Mouse (Mus musculus) stomach, embryonic 15.5 days (tissue): ENCODE results near the gene Cbs. TPM values are rescaled to one million over a fixed set of nuclear protein-coding genes. Genes with fewer than 3 reads are reported as not detected.

ENCODE experiments used
- ATAC-seq: fragments of 200-750 bp; cut with Nextera tagmentation; 2 replicates; pipeline ENCODE4 v1.8.0; 2017; ENCODE audit warnings: low read depth, moderate number of reproducible peaks, moderate TSS enrichment; ENCODE audit not compliant: insufficient read depth, low FRiP score
- H3K27ac ChIP-seq: fragments of 300-500 bp; sonication (generic); 2 replicates; pipeline ENCODE4 v1.5.1; 2015; ENCODE audit warnings: mild to moderate bottlenecking, inconsistent platforms
- H3K27me3 ChIP-seq: fragments of 300-500 bp; sonication (generic); replicated peaks from 2 replicates; pipeline ENCODE4 v1.6.1; 2015; ENCODE audit warnings: inconsistent platforms
- H3K36me3 ChIP-seq: fragments of 300-500 bp; sonication (generic); 2 replicates; pipeline ENCODE4 v1.6.1; 2015; ENCODE audit warnings: inconsistent platforms
- H3K4me1 ChIP-seq: fragments of 300-500 bp; sonication (generic); 2 replicates; pipeline ENCODE4 v1.6.1; 2015; ENCODE audit warnings: inconsistent platforms
- H3K4me2 ChIP-seq: fragments of 300-500 bp; sonication (generic); 2 replicates; pipeline ENCODE4 v1.6.1; 2015; ENCODE audit warnings: mild to moderate bottlenecking, inconsistent platforms
- H3K4me3 ChIP-seq: fragments of 300-500 bp; sonication (generic); replicated peaks from 2 replicates; pipeline ENCODE4 v1.5.1; 2015; ENCODE audit warnings: inconsistent platforms
- H3K9ac ChIP-seq: fragments of 300-500 bp; sonication (generic); 2 replicates; pipeline ENCODE4 v1.6.1; 2015; ENCODE audit warnings: inconsistent platforms
- H3K9me3 ChIP-seq: fragments of 300-500 bp; sonication (generic); 2 replicates; pipeline ENCODE4 v1.6.1; 2016; ENCODE audit warnings: inconsistent platforms
- WGBS: fragments of 180-500 bp; shearing (Covaris S2); methylation state at CpG from one replicate; pipeline ENCODE4 v1.1.7; 2015; 5-methylcytosine and 5-hydroxymethylcytosine counted together
- polyA plus RNA-seq: library from polyadenylated mRNA; unstranded; fragments of >200 nt; fragmentation: Nextera tagmentation; extraction: Ambion mirVana; gene quantifications from 2 replicates; pipeline ENCODE4 v1.2.1, GENCODE M21; 2015

The Cbs gene
- 24.5 and 38.2 TPM in 2 replicates for polyA plus RNA-seq

DNA sequence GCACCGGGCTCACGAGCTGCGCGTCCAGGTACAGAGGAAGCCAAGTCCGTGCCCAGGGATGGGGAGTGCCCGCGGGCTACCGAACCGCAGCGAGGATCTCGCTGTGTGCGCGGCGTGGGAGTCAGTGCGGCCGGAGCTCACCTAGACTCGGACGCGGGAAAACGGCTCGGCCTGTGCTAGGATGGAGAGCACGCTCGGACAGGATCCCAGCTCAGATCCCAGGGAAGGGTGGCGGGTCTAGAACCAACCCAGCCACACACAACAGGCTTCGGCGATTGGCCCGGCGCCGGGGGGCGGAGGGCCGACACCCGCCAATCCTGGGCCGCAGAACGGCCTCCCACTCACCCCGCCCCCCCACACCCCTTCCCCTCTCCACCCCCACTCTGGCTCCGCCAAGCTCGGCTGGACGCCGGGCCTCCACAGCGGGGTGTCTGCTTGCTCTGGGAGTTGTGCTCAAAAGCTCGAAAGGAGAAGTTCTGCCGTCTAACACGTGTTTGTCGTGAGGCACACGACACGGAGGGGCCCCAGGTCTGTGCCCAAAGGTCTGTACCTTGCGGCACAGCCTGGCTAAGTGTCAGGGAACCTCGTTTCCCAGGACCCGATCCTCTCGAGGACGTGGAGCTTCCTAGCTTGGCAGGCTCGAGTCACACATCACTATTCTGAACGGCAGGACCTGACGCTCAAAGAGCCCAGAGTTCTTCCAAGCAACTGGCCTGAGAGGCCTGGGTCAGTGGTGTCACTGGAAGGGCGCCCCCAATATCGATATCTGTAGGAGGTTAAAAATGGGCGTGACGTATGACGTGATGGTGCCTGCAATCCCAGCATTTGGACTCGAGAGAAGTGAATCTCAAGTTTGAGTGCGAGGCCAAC, at the start of gene Cbs:
TSS of gene Cbs (minus strand) at position 297 of the 870 bp plus-strand sequence.
- Histone ChIP-seq H3K9me3 (no peaks in the 10 kb centered on the region), H3K36me3 (no peaks in the 10 kb centered on the region), H3K4me3 (peak within 1 kb of the TSS; percentile 54), H3K4me1 (peaks cover 16% of the 10 kb centered on the region), H3K27ac (0 out of 2 replicates have a peak within 1 kb of the TSS, but pooled peaks have one; percentile 16), H3K4me2 (peak within 1 kb of the TSS; percentile 100), H3K9ac (peak within 1 kb of the TSS; percentile 41; the same call in 1 of the 2 replicates), H3K27me3 (peaks cover 11% of the 10 kb centered on the region; the same call in 1 of the 2 replicates)
- ATAC-seq, result peak; percentile 95
- 3% methylated on average over 61 of the region's 61 CpGs for WGBS

DNA sequence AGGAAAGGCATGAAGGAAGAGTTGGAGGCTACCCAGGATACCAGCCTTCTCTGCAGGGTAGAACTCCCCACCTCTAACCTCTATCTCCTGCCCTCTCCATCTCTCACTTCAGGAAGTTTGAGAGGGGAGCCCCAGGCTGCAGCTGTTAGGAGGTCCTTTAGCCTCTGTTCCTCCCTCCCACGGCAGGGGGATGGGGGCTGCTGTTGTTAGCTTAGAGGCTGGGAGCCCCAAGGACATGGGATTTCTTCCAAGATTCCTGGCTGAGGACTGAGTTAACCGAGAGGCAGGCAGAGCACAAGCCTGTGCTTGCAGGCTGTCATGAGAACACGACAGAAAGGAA, 49.2 kb upstream of the Cbs start:
- H3K4me2 ChIP-seq, result peak overlapping the region; percentile 38
- H3K4me3 ChIP-seq, result no peak overlapping the region
- peak; percentile 52; the same call in 1 of the 2 replicates for ATAC-seq
- no peaks in the 10 kb centered on the region for H3K27me3 ChIP-seq
- H3K9ac ChIP-seq, result no peak overlapping the region
- H3K4me1 ChIP-seq, result peaks cover 12% of the 10 kb centered on the region
- 18% methylated on average over 3 of the region's 3 CpGs for WGBS
- H3K9me3 ChIP-seq, result no peaks in the 10 kb centered on the region
- H3K36me3 ChIP-seq, result no peaks in the 10 kb centered on the region
- H3K27ac ChIP-seq, result peak overlapping the region; percentile 91

DNA sequence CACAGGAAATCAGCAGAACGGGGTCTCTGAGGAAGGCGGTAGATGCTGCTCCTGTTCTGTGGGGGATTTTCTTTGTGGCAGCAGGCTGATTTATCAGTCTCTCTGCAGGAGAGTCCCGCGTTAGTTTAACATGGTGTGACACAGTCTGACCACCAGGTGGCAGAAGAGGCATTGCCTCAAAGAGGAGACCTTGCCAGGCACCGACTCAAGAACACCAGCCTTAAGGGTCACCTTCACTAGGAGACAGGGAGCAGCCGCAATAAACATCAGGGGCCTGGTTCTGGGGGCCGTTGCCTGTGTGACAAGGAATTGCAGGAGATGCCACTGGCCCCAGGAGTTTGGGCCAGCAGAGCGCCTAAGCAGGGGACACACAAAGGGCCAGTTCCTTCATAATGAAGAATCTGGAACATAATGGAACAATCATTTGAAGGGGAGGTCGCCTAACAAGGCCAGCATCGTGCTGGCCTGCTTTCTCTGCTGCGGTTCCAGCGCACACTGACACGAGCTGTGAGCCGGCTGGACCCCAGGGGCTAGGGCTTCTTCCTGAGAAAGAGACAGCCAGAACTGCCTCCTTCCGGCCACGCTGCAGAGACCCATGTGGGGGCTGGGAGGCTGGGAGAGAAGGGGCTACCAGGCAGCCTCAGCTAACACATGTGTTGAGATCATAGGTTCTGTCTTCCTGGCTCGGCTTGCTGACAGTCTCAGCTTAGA, 48.6 kb upstream of the Cbs start:
- Histone ChIP-seq H3K9ac (no peak overlapping the region), H3K36me3 (no peaks in the 10 kb centered on the region), H3K27me3 (no peaks in the 10 kb centered on the region), H3K4me1 (peaks cover 12% of the 10 kb centered on the region), H3K4me2 (peak overlapping the region; percentile 38), H3K4me3 (no peak overlapping the region), H3K9me3 (no peaks in the 10 kb centered on the region), H3K27ac (peak overlapping the region; percentile 91)
- 8% methylated on average over 17 of the region's 17 CpGs for WGBS
- ATAC-seq, result peak; percentile 70

DNA sequence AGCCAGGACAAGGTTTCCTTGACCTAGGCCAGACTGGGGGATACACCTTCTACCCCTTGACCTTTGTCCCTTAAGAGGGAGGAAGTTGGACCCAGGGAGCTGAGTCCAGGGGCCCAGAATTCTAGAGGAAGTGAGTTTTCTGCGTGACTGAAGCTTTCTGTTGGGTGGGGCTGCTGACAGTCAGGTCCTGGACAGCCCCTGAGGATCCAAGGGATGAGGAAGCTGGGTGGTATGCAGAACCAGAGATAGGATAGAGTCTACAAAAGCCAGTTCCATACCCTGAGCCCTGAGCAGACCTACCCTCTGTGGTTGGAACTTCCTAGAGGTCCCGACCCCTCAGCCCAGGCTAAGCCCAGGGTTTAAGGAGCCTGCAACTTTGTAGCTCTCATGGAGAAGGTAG, 43.4 kb upstream of the Cbs start:
- 72% methylated on average over 2 of the region's 2 CpGs for WGBS
- H3K9me3 ChIP-seq, result no peaks in the 10 kb centered on the region
- no peak overlapping the region for H3K4me2 ChIP-seq
- no peak for ATAC-seq
- no peaks in the 10 kb centered on the region for H3K36me3 ChIP-seq
- H3K4me3 ChIP-seq, result no peak overlapping the region
- H3K9ac ChIP-seq, result no peak overlapping the region
- no peak overlapping the region for H3K27ac ChIP-seq
- peaks cover 2% of the 10 kb centered on the region; the same call in 1 of the 2 replicates for H3K4me1 ChIP-seq
- no peaks in the 10 kb centered on the region for H3K27me3 ChIP-seq

DNA sequence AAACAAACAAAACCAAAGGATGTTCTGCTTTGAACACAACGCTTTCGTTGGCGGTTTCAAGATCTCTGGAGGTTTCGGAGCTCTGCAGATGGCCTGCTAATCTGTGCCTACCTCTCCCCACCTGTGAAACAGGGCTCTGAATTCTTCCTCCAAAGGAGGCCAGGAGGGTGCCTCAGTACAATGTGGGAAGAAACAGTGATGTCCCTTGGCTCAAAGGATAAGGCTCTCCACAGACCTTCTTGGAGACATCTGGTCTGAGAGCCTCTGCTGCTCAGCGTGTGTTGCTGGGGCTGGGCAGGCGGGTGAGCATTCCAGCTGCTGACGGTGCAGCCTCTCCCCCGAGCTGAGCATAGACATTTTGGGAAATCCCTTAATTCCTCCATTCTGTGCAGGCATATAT, 40.5 kb upstream of the Cbs start, which contains the start of gene Cryaa:
TSS of gene Cryaa (plus strand) at position 301 of the 400 bp plus-strand sequence.
- ATAC-seq, result no peak
- WGBS, result 68% methylated on average over 8 of the region's 8 CpGs
- no peaks in the 10 kb centered on the region for H3K27me3 ChIP-seq

DNA sequence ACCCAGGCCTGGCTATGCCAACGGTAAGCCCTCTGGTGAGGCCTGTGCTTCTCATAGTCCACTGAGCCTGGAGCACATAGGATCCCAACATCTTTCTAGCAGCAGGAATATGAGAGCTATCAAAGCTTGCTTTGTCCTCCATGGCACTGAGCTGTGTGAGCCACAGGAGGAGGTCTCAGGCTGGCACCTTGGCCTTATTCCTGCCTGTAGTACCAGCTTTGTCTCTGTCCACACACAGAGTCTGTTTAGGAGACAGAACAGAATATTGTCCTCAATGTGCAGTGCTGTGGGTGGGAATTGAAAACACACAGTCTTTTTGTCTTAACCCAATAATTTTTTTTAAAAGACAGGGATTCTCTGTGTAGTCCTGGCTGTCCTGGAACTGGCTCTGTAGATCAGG, 37.4 kb upstream of the Cbs start:
- H3K36me3 ChIP-seq, result no peaks in the 10 kb centered on the region
- WGBS, result 67% methylated on average over 1 of the region's 1 CpGs
- no peak for ATAC-seq
- no peak overlapping the region for H3K9ac ChIP-seq
- no peaks in the 10 kb centered on the region for H3K4me1 ChIP-seq
- no peaks in the 10 kb centered on the region for H3K9me3 ChIP-seq
- H3K4me3 ChIP-seq, result no peak overlapping the region
- no peak overlapping the region for H3K4me2 ChIP-seq
- no peaks in the 10 kb centered on the region for H3K27me3 ChIP-seq
- no peak overlapping the region for H3K27ac ChIP-seq

More for the DNA sequence above, 40.5 kb upstream of the Cbs start, which contains the start of gene Cryaa:
- Histone ChIP-seq H3K4me2 (no peak within 1 kb of the TSS), H3K27ac (no peak within 1 kb of the TSS), H3K9me3 (no peaks in the 10 kb centered on the region), H3K4me1 (no peaks in the 10 kb centered on the region), H3K9ac (no peak within 1 kb of the TSS), H3K36me3 (no peaks in the 10 kb centered on the region), H3K4me3 (no peak within 1 kb of the TSS)

DNA sequence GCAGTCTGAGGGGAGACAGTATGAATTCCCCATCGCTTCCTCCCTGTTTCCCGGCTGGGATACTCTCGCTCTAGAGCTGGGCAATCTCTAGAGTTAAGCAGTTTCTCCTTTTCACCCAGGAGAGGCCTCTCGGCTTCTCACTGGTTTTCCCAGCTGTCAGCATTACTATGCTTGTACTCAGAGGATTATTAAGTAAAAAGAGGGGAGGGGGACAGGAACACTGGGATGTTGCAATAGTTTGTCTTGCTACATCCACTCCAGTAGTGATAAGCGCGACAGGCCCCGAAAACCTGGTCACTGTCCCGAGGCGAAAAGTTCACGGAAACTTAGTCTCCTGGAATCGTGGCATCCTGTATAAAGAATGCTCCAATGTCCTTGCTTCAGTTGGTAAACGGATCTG, 35.2 kb upstream of the Cbs start:
- Histone ChIP-seq H3K36me3 (no peaks in the 10 kb centered on the region), H3K4me2 (no peak overlapping the region), H3K4me1 (no peaks in the 10 kb centered on the region), H3K9me3 (no peaks in the 10 kb centered on the region), H3K27me3 (no peaks in the 10 kb centered on the region), H3K9ac (no peak overlapping the region), H3K4me3 (no peak overlapping the region), H3K27ac (no peak overlapping the region)
- 84% methylated on average over 12 of the region's 12 CpGs for WGBS
- no peak for ATAC-seq

DNA sequence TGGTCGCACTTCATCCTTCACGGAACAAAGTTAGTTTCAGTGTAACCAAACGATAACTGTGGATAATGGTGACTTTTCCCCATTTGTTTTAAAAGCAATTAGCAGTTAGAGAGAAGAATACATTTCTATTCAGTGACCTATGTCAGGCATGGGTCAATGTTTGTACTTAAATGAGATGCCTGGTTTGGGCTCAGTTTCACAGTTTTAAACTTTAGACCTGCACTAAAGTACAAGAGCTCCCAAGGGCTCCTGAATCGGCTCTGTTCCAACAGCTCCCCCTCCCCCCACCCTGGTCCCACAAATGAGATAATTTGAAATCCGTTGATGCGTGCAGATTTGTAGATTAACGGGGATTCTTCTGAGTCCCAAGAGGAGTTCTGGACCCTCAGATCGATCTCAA, 34.7 kb upstream of the Cbs start:
- no peak overlapping the region for H3K27ac ChIP-seq
- no peak for ATAC-seq
- no peak overlapping the region for H3K4me3 ChIP-seq
- 73% methylated on average over 8 of the region's 8 CpGs for WGBS
- H3K4me1 ChIP-seq, result no peaks in the 10 kb centered on the region
- H3K4me2 ChIP-seq, result no peak overlapping the region
- H3K27me3 ChIP-seq, result no peaks in the 10 kb centered on the region
- H3K36me3 ChIP-seq, result no peaks in the 10 kb centered on the region
- H3K9me3 ChIP-seq, result no peaks in the 10 kb centered on the region
- H3K9ac ChIP-seq, result no peak overlapping the region

DNA sequence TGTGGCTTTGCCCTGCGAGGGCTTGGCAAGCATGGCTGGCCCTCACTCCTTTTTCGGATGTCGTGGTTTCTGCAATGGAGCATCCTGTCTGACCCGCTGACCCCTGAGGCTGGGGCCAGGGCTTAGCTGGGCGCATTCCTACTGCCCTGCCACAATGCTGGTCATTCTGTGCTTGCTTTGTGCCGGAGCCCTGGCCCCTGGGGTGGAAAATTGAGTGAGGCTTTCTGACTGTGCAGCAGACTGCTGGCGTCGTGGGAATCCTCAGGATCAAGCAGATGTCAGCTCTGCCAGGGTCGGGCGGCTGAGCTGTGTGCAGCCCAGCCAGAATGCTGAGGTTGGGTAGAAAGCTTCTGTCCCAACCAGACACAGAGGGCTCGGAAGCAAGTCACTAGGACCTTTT, 33.1 kb upstream of the Cbs start:
- Histone ChIP-seq H3K9me3 (no peaks in the 10 kb centered on the region), H3K4me2 (no peak overlapping the region), H3K4me1 (no peaks in the 10 kb centered on the region), H3K4me3 (no peak overlapping the region), H3K9ac (no peak overlapping the region), H3K27ac (no peak overlapping the region), H3K27me3 (no peaks in the 10 kb centered on the region), H3K36me3 (no peaks in the 10 kb centered on the region)
- WGBS, result 50% methylated on average over 11 of the region's 11 CpGs
- no peak for ATAC-seq

DNA sequence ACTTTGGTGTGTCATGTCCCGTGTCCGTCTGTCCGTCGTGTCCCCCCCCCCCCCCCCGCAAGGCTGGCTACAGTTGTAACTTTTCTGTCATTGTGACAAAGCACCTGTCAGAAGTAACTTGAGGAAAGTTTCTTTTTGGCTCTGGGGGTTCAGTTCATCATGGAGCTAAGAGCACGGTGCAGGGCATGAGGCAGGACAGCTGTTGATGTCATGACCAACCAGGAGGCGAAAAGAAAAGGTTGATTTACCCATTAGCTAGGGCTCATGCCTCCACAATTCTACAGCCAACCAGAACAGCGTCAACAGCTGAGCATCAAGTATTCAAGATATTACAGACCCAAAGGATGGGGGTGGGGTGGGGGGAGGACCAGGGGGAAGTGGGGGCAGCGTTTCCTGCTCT, 31.3 kb upstream of the Cbs start:
- 40% methylated on average over 9 of the region's 9 CpGs for WGBS
- no peaks in the 10 kb centered on the region for H3K36me3 ChIP-seq

DNA sequence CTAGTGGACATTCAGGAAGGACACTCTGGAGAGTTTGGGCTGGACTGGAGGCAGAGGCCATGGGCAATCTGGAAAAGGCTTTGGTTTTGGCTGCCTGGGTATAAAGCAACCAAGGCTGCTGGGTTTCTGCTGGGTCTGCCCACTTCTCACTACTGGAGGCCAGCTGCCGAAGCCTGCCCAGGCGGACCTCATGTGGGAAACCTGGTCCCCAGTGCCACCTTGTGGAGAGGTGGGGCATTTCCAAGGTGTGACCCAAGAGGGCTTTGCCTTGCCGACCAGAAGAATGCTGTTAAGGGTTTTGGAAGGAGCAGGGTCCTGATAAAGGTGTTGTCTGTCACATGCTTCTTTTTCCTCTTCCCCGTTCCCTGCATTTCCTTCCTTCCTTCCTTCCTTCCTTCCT, 27.7 kb upstream of the Cbs start:
- no peak overlapping the region for H3K27ac ChIP-seq
- no peak overlapping the region for H3K9ac ChIP-seq
- no peaks in the 10 kb centered on the region for H3K27me3 ChIP-seq
- WGBS, result 8% methylated on average over 4 of the region's 4 CpGs
- peak; percentile 77; the same call in 1 of the 2 replicates for ATAC-seq
- no peaks in the 10 kb centered on the region for H3K36me3 ChIP-seq
- no peaks in the 10 kb centered on the region for H3K9me3 ChIP-seq
- H3K4me1 ChIP-seq, result no peaks in the 10 kb centered on the region
- H3K4me2 ChIP-seq, result no peak overlapping the region
- H3K4me3 ChIP-seq, result no peak overlapping the region

More for the DNA sequence above, 31.3 kb upstream of the Cbs start:
- no peaks in the 10 kb centered on the region for H3K4me1 ChIP-seq
- H3K27ac ChIP-seq, result no peak overlapping the region
- no peak overlapping the region for H3K9ac ChIP-seq
- ATAC-seq, result no peak
- no peak overlapping the region for H3K4me3 ChIP-seq
- H3K27me3 ChIP-seq, result no peaks in the 10 kb centered on the region
- no peaks in the 10 kb centered on the region for H3K9me3 ChIP-seq
- H3K4me2 ChIP-seq, result no peak overlapping the region

DNA sequence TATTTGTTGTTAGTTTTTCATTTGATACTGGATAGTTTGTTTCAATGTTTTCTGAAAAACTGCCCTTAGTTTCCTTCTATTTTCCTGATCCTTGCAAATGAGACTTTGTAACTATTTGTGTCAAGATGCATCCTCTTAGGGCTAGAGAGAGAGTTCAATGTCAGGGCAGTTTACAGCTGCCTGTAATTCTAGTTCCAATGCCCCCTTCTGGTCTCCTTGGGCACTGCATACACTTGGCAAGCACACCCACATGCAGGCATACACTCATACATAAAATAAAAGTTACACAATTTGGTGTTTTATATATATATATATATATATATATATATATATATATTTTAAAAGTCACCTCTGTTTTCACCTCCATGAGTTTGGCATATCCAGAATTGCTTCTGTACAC, 25.8 kb upstream of the Cbs start:
- no peaks in the 10 kb centered on the region for H3K27me3 ChIP-seq
- H3K27ac ChIP-seq, result no peak overlapping the region
- ATAC-seq, result no peak
- no peaks in the 10 kb centered on the region for H3K9me3 ChIP-seq
- H3K4me3 ChIP-seq, result no peak overlapping the region
- H3K4me1 ChIP-seq, result peaks cover 6% of the 10 kb centered on the region; the same call in 1 of the 2 replicates
- no peaks in the 10 kb centered on the region for H3K36me3 ChIP-seq
- H3K4me2 ChIP-seq, result no peak overlapping the region
- H3K9ac ChIP-seq, result no peak overlapping the region
